Mouse (Mus musculus): ENCODE data around the gene Fgd2.

Gene Fgd2

GRCm38 (mm10) chr17:29361982-29362691 lies 1.4 kb downstream of the Fgd2 start:
- in situ Hi-C loops (cut with MboI, MseI): no loop called here

- in situ Hi-C loops (cut with MboI, MseI): no loop called here
Measured at GRCm38 (mm10) chr17:29363109-29363508, 2.4 kb downstream of the Fgd2 start.

- in situ Hi-C loops (cut with MboI, MseI): no loop called here
Measured at GRCm38 (mm10) chr17:29365105-29365621, 4.4 kb downstream of the Fgd2 start.

- in situ Hi-C loops (cut with MboI, MseI): no loop called here
Measured at GRCm38 (mm10) chr17:29368726-29369125, 8.0 kb downstream of the Fgd2 start.

- in situ Hi-C loops (cut with MboI, MseI): no loop called here
Measured at GRCm38 (mm10) chr17:29370984-29371723, 10.4 kb downstream of the Fgd2 start.

- in situ Hi-C loops (cut with MboI, MseI): no loop called here
Measured at GRCm38 (mm10) chr17:29375871-29376270, 15.2 kb downstream of the Fgd2 start.

GRCm38 (mm10) chr17:29378056-29378455 lies 17.3 kb downstream of the Fgd2 start:
- in situ Hi-C loops (cut with MboI, MseI): no loop called here

- in situ Hi-C loops (cut with MboI, MseI): loop anchor here (5.0 kb wide), 1 partner anchor 132 kb away; no protein-coding TSS in a partner anchor
Measured at GRCm38 (mm10) chr17:29380241-29380640, 19.5 kb downstream of the Fgd2 start.

GRCm38 (mm10) chr17:29381472-29381871 lies 20.8 kb downstream of the Fgd2 start:
- in situ Hi-C loops (cut with MboI, MseI): loop anchor here (5.0 kb wide), 1 partner anchor 131 kb away; no protein-coding TSS in a partner anchor

- in situ Hi-C loops (cut with MboI, MseI): loop anchor here (5.0 kb wide), 1 partner anchor 130 kb away; no protein-coding TSS in a partner anchor
Measured at GRCm38 (mm10) chr17:29382417-29382816, 21.7 kb downstream of the Fgd2 start.

GRCm38 (mm10) chr17:29383923-29384322 lies 23.2 kb downstream of the Fgd2 start:
- in situ Hi-C loops (cut with MboI, MseI): loop anchor here (5.0 kb wide), 1 partner anchor 128 kb away; no protein-coding TSS in a partner anchor

GRCm38 (mm10) chr17:29384850-29385438 lies 24.2 kb downstream of the Fgd2 start:
- in situ Hi-C loops (cut with MboI, MseI): loop anchor here (5.0 kb wide), 1 partner anchor 127 kb away; no protein-coding TSS in a partner anchor

GRCm38 (mm10) chr17:29385746-29386145 lies 25.0 kb downstream of the Fgd2 start:
- in situ Hi-C loops (cut with MboI, MseI): no loop called here

GRCm38 (mm10) chr17:29388978-29389377 lies 28.3 kb downstream of the Fgd2 start:
- in situ Hi-C loops (cut with MboI, MseI): no loop called here

- in situ Hi-C loops (cut with MboI, MseI): no loop called here
Measured at GRCm38 (mm10) chr17:29391280-29391679, 30.6 kb downstream of the Fgd2 start.

- in situ Hi-C loops (cut with MboI, MseI): no loop called here
Measured at GRCm38 (mm10) chr17:29393335-29394089, 32.8 kb downstream of the Fgd2 start.

- in situ Hi-C loops (cut with MboI, MseI): no loop called here
Measured at GRCm38 (mm10) chr17:29394106-29394760, 33.5 kb downstream of the Fgd2 start.

GRCm38 (mm10) chr17:29394761-29395160 lies 34.0 kb downstream of the Fgd2 start:
- in situ Hi-C loops (cut with MboI, MseI): loop anchor here (5.0 kb wide), 1 partner anchor 98 kb away; the partner anchor contains the start of gene Pim1

- in situ Hi-C loops (cut with MboI, MseI): loop anchor here (5.0 kb wide), 1 partner anchor 97 kb away; the partner anchor contains the start of gene Pim1
Measured at GRCm38 (mm10) chr17:29395381-29395780, 34.7 kb downstream of the Fgd2 start.

GRCm38 (mm10) chr17:29396056-29396799 lies 35.5 kb downstream of the Fgd2 start:
- in situ Hi-C loops (cut with MboI, MseI): loop anchor here (5.0 kb wide), 1 partner anchor 96 kb away; the partner anchor contains the start of gene Pim1

All from T-helper 1 cell (primary cell).